Mouse (Mus musculus) cerebellum, adult 18-20 months (tissue): ENCODE measurements at regions not wholly inside any gene's neighbourhood (a gene's known extent, or its start where the extent isn't known, plus 50 kb on each side); places are given as distances from the start of the nearest gene placed in this dataset.
A peak's percentile ranks its signal among the peaks of the same experiment; 100 is the strongest.
"Not testable (repeated sequence)": the region's sequence is repeated elsewhere in the genome, so short reads cannot be mapped to it uniquely, and the experiment has no call there.

Source experiments
- DNase-seq, 2 experiments: peaks; one replicate each; pipeline ENCODE4 v3.0.0; 2021

DNA sequence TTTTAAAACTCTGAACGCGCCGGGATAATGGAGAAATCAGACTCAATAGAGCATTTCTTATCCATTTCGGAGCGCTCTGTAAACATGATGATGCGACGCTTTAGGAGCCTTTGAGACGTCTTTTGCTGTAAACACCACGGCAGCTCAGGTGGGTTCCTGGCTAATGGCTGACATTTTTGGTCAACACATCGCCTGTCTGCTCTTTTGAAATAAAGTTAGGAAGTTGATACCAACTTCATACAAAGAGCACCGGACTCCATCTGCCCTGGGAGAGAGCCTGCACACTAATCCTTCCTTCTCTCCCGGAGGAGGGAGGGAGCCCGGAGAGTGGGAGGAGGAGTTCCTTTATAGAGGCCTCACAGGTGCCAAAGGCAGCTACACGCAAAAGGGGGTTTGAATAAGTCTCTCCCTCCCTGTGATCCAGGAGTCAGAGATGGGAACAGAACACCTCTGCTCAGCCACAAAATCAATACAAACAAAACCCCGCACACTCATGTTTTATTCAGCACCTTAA is 63.8 kb upstream of the Srsf6 start:
- DNase-seq: no peak

DNA sequence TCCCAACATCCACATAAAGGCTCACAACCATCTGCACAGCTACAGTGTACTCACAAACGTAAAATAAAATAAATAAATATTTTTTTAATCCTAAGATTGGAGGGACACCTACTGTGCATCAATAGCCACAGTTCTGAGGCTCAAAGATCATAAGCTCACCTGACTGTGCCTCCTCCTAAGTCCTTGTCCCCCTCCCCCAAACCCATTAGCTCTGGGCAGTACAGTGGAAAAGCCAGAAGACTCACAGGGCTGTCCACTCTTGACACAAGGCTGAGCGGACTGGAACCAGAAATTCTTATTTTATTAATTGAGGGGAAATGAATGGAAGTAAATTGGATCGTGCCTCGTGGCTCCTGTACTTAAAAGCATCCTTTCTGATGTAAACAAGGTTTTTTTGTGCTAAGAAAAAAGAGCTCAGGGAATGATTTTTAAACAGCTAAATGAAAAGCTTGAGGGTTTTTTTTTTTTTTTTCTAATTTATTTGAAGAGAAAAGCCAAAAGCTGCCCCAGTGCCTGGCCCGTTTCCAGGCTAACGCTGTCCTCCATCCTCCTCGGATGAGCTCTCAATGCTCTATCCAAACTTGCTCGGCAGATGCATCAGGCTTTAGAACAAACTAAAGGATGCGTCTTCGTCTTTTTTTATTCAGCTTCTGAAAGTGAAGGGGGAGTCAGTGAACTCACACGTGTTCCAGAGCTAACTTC is 64.6 kb upstream of the Srsf6 start:
- no peak for DNase-seq

DNA sequence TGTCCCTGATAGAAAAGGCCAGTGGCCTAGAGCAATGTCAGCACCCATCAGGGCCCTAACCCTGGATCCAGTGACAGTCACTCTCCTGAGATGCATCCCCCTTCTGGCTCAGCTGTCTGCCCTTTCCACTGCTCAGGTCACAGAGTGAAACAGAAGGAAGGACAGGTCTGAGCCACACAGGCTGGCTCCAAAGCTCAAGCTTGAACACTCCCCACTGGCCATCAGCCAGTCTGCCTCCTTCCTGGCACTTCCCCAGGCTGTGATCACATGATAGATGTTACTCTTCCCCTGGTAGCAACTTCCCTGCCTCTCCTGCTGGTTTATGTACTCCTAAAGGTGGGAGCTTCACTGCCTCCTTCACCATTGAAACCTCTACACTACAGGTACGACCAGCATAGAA is 66.8 kb upstream of the Srsf6 start:
- no peak for DNase-seq

DNA sequence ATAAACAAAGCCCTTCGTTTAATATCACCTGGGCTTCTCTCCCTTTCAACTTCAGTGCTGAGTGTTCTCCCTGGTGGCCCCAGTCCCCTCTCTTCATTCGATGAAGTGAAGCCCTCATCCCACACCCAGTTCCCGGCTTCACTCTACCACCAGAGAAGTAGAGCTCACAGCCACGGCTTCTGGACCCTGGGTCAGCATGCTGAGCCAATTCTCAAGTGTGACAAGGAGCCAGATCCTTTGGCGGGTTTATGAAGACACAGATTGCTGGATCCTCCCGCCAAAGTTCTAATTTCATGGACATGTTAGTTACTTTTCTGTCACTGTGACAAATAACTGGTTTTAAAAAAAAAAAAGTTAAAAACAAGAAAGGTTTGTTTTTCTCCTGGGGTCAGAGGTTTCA is 76.7 kb upstream of the Srsf6 start:
- DNase-seq: peak; percentile 9

DNA sequence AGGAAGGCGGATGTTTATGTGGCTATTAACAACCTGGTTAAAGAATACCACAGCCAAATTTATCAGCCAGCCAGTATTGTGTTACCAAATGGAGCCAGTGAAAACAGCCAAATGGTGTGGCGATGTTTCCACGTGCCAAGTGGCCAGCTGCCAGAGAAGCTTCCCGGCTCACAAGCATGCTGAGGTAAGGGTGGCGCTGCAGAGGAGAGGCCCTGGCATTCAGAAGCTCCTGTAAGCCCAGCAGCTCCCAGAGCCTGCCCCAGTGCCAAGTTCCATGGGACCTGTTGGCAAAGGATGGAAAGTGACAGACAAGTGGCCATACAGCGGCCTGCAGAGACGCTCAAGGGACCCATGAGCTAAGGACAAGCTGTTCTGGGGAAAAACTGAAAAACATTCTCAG is 77.8 kb upstream of the Srsf6 start:
- DNase-seq: peak; percentile 93 to 94

DNA sequence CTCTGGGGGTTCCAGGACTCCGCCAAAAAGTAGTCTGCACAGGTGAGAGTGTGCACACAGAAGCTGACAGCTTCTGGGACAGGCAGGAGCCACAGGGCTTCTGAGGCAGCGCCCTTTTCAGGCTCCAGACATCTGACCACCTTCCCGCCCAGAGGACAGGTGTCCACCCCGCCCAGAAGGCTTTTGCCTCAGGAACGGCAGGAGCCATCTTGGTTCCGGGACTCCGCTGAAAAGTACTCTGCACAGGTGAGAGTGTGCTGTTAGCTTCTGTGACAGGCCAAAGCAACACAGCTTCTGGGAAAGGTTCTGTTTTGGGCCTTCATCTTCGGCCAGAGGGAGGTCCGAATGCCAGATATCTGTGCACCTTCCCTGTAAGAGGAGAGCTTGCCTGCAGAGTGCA is 89.6 kb upstream of the Srsf6 start:
- not testable (repeated sequence) for DNase-seq

DNA sequence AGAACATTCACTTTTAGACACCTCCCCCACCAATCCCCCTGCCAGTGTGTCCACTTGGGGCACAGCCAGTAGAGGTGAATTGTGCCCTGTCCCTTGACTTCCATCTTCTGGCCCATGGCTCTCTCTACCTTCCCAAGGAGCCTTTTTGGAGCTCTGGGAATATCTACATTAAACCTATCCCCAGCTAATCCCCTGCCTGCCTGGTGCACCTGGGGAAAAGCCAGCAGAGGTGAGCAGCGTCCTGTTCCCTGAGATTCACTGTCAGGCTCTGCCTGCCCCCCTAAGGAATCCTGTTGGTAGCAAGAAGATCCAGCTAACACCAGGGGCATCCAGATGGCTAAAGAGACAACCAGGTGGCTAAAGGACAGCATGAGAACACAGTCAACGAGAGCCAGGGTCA is 93.6 kb upstream of the Srsf6 start:
- no peak for DNase-seq

DNA sequence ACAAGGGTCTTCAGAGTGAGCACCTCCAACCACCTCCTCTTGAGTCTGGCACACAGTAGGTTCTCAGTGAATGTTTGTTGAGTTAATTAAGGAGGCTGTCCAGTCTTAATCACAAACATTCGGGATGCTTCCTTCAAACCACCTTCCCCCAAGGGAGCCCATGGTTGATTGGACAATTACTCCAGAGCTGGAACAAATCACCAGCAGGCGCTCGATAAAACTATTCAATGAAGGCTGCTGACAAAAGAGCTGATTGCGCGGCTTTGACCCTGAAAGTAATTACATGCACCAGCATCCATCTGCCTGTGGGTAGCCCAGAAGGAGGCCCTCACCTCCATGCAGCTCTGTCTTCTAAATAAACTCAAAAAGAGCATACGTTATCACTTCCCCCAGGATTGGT is 97.6 kb upstream of the Srsf6 start:
- DNase-seq: no peak

DNA sequence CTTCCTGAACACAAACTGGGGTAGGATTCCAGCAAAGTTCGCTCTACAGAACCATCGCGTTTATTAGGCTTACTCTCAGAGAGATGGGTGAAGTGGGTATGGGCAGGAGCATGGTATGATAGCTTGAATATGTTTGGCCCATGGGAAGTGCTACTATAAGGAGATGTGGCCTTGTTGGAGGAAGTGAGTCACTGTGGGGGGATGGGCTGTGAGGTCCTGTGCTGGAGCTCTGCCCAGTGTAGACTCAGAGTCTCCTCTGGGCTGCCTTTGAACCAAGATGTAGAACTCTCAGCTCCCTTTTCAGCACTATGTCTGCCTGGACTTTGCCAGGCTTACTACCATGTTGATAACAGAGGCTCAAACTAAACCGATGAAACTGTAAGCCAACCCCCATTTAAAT is 112.5 kb upstream of the Srsf6 start:
- DNase-seq: no peak

DNA sequence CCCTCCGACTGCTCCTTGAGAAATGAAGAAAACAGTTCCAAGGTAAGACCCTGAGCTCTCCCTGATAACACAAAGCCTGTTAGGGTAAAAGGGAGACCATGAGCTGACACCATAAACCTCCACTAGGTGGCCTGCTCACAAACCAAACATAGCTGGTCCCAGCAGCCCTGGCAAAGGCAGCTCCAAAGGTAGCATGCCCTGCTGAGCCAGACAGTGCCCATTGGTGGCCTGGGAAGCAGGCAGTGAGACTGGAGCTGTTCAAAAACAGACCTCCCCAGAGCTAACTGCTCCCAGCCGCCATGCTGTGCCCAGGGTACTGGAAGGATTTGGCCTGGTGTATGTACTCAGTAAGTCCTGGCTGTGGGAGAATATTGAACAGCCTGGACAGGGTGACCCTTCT is 117.1 kb upstream of the Srsf6 start:
- peak; percentile 42 to 62 for DNase-seq

DNA sequence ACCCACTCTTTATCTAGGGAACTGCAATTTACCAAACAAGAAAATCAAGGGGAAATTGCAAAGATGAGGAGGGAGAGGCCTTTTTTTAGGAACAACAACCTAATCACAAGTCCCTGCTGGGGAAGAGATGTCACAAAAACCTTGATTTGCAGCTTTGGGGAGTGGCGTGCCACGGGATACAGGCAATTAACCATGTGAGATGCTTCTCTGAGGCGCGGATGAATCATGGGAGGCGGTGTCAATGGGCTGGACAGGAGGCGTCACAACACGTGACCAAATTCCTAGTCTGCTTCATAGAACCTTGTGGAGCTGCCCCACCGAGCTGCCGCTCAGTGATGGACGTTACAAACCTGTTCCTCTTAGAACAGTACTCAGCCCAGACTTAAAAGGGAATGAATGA is 123.6 kb upstream of the Srsf6 start:
- no peak for DNase-seq

DNA sequence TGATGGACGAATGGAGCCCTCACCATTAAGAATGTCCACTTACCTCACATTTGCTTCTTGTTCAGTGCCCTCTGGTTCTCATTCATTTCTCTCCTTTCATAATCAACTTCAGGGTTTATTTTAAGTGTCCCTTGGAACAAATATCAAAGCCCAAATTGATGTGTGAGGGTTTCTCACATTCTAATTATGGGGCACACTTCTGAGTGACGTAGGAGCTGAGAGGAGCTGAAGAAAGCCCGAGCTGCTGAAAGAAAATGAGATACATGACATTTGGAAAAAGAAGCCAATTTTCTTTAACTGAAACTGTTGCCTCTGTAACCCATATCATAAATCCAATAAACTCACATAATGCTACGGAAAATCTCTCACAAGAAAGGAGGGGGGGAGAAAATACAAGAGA is 134.8 kb upstream of the Srsf6 start:
- DNase-seq: no peak

DNA sequence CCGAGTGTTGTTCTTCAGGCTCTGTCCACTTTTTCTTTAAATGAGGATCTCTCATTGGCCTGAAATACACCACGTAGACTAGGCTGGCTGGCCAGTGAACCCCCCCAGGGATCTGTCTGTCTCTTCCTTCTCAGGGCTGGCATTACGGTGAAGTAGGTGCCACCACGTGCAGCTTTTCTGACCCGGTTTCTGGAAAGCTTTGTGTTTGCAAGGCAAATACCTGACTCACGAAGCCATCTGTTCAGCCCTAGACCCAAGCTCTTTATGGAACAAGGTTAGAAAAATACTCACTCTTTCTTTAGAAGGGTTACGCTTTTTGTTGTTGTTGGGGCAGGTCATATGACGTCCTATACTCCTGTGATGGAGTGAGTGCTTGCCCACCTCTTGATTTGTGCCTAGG is 133.3 kb upstream of the Ptprt start:
- no peak for DNase-seq

DNA sequence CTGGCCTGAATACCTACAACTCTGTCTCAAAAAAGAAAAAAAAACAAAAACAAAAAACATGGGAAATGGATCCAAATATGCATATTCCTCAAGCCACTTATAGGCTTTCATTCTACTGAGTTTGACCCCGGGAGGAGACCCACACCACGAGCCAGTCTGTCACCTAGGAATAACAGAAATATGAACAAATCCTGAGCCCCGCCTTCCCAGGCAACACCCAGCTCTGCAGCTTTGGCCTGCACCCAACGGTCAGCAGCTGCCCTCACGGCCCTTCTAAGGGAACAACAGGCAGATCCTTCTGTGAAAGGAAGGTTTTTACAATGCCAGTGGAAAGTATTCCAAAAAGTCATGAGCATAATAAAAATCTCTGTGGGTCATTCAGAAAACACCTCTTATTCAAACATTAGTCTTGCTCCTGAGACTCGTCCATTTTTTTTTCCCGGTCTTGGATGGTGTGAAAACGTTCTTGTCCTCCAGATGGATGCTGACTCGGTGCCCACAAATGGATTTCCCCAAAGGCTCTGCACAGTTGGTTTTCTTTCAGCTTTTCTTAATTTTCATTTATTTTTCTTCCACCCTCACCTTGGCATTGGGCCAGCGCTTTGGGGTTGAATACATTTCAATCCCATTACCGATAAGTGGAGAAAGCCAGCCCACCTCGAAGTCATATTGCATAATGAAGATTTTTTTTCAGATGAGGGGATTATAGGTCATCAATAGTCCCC is 130.6 kb upstream of the Ptprt start:
- peak; percentile 19 to 22 for DNase-seq

DNA sequence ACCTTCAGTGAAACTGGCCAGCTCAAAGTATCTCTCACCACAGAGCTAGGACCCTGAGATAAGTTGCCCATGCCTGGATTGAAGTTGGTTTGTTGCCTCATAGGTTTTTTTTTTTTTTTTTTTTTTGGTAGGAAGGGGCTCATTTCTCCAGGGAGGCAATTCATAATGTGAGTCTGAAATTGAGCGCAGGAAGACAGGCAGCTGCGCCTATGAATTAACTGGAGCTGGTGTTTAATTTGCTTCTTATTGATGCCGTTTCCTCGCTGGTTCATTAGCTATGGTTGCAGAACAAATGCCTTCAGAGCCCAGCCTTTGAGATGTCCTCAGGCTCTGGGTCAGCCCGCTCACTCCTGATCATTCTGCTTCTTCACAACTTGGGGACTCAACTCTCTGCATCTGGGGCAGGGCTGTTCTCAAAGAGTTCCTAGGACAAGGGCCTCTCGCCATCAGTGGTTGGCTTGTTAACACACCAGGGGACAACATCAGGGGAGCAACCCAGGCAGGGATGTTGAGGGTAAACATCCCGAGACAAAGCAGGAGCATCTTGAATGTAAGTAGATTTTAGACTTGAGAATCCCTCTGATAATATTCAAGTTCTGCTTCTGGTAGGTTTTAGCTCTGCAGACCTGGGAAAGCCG is 123.3 kb upstream of the Ptprt start:
- no peak for DNase-seq

DNA sequence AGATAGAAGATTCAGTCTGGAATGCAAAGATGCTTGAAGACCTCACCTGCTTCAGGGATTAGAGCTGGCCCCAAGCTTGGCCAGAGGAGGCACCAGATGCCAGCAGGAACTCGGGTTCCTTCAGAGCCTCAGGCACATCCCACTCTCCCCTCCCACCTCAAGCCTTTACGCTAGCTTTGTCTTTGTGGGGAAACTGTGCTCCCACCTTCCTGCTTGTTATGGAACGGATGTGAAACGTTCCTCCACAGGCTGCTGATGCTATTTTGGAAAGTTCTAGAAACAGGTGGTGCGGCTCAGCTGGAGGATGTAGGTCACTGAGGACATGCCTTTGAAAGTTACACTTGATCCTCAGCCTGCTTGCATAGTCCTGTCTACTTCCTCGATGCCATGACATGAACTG is 120.7 kb upstream of the Ptprt start:
- no peak for DNase-seq

DNA sequence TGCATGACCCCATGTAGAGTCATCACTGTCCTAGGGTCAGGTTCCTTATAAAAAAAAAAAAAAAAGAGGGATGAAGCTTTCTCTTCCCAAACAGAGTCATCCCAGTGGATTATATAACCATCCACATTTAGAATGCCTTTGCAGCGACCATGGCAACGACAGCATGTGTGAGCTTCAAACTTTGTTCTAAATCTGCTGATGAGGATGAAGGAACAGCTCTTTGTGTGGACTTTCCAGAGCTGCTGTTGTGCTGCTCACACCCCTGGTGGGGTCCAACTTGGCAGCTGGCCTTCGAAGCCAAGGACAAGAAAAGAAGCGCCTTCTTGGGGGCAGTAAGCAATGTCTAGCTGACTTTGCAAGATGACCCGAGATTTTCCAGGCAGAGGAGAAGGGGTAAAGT is 115.6 kb upstream of the Ptprt start:
- no peak for DNase-seq

DNA sequence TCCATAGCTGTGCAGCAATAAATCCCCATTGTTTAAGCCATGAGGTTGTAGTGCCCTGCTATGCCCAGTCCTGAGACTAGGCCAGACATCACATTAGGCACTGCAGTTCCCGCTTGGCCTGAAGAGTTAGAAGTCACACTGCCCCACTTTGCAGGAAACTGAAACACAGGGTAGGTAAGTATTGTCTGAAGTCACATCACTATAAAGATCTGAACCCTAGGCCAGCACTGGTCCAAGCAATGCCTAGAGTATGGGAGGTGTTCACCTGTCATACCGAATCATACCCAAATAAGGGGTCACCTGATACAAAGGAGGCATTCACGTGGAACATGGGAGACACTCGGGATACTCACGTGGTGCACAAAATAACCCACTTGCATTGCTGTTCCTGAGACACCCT is 111.6 kb upstream of the Ptprt start:
- no peak for DNase-seq

DNA sequence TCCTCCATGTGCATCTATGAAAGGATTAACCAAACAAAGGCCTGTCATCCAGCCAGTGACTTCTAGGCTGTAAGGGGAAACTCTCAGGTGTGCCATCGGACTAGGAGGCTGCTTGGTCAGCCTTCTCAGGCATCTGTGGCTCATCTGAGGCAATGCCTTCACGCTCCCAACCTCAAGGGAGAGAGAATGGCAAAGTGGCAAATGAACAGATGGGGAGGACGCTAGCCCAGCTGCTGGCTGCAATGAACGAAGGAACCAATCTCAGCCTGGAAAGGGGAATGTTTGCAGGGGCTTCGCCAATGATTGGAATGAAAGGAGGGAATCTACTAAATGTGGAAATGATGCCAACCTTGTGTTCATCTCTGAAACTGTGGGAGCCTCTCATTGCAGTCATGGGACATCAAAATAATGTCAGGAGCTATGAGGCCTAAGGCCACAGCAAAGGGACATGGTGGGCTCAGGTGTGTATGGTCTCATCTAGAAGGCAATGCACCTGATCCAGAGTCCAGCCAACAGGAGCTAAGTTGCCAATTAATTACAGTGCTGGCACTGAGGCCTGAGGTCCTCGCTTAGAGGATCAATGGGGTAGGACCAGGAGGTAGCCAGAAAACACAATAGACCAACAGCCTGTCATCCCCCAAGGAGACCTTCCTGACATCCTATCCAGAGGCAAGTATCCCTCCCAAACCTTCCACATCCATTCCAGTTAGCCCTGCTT is 108.9 kb upstream of the Ptprt start:
- DNase-seq: no peak

DNA sequence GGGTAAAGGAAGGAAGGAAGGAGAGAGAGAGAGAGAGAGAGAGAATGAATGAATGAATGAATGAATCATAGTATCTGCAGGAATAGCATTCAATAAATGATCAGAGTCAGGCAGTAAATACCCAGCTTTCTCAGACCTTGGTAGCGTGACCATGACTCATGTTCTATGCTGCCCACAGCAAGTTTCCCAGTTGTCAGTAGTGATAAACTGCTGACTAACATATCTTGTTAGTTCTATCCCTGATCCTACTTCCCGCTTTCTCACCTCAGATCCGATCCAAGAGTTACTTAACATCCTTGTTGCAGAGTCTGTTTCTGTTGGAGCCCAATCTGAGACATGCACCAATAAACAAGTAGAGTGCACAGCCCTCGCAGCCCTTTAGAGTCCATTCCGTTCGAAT is 103.1 kb upstream of the Ptprt start:
- no peak for DNase-seq

DNA sequence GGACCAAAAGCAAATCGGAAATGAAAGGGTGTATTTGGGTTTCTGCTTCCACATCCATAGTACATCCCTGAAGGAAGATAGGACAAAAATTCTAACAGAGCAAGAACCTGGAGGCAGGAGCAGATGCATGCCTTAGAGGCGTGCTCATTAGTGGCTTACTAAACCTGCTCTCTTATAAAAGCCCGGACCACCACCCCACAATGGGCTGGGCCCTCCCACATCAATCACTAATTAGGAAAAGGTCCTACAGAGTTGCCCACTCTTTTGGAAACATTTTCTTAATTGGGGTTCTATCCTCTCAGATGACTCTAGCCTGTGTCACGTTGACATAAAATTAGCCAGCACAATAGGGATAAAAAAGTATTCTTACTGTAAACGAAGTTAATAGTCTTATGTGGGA is 79.6 kb upstream of the Ptprt start:
- DNase-seq: no peak

DNA sequence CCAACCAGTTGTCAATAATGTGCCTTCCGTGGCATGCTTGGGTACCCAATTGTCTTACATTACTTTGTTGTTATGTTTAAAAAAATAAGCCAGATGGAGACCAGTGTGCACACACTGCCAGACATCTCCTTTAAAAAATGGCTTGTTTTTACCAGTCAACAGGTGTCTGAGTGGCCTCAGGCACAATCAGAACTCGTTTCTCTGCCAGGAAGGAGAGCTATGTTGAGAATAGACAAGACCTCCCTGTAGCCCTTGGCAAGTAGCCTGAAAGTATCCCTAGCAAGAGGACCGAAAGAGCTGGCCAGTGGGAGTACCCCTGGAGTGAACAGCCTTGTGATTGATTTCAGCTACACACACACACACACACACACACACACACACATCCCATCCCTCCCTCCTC is 74.8 kb upstream of the Ptprt start:
- no peak for DNase-seq

DNA sequence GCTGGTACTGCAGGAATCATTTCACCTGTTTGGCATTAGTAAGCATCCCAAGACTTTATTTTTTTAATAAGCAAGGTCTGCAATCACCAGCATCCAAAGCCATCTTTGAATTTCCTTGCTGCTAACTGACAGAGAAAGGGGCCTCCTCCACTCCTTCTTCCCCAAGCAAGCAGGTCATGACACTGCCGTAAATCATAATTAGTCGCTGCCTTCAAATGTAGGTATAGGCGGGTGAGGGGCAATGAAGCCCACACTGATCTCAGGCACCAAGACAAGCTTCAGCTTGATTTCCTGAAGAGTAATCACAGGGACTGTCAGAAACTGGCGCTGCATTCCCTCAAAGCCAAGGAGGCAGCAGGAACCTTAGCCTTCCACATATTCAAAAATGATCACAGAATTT is 73.3 kb upstream of the Ptprt start:
- DNase-seq: no peak

DNA sequence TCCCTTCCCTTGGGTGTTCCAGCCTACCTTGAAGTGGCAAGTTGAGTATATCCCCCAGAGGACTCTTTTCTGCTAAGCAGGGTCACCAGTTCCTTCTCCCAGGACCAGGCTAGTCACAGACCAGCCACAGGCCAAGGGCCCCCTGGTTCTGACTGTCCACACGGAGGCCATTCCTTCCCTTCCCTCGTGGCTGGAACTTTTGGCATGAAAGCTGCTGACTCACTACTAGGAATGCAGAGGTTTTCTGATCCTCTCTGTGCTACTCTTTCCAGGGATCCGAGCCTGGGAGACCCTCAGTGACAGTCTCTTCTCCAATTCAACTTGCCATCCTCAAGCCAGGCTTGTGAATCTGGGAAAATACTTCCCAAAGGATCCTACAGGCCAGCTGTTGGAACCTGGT is 59.1 kb upstream of the Ptprt start:
- DNase-seq: no peak
